Mouse (Mus musculus): ENCODE results near the gene Apol6. TPM values are rescaled to one million over a fixed set of nuclear protein-coding genes. Genes with fewer than 3 reads are reported as not detected.
"Not testable (repeated sequence)": the region's sequence is repeated elsewhere in the genome, so short reads cannot be mapped to it uniquely, and the experiment has no call there.

Apol6 gene
- polyA plus RNA-seq, 1 experiment from 2014 or later = not detected

DNA sequence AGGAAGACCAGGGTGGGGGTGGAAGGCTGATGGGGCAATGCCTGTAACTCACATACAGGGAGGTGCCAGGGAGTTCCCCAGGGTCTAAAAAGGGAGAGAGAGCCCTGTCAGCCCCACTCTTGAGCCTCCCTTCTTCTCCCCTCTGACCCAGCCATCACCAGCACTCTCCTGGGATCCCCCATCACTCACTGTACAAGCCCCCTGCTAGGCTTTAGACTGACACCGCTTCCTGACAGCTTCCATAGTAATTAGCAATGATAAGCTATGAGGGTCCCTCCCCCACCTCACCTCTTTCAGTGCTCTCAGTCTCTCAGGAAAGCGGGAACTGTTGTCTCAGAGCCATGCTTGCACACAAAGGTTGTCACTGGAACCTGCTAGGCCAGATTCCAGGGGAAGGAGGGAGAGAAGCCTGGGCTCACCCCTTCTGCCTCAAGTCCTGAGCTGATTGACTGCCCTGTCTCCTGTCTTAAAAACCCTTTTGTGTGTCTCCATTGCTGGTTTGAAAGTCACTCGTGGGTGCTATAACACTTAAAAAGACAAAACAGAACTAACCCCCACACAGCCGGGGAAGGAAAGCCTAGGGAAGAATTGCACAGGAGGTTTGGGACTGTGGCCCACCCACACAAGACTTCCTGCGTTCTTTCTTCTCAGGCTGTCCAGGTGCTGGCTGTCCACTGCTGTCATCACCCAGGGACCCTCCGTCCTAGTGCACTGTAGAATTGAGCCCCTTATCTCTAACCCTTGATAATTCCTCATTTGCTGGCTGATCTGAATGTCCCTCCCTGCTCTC is 11.7 kb downstream of the Apol6 start:
- peak overlapping the region; percentile 49 for H3K27ac ChIP-seq
- no peaks in the 10 kb centered on the region for H3K9me3 ChIP-seq
- no peaks in the 10 kb centered on the region for H3K36me3 ChIP-seq
- H3K4me1 ChIP-seq = peaks cover 4% of the 10 kb centered on the region; the same call in 1 of the 2 replicates
- 24% methylated on average over 6 of the region's 6 CpGs for WGBS
- no peak overlapping the region for H3K9ac ChIP-seq
- peak; percentile 45; the same call in 1 of the 2 replicates for ATAC-seq (ENCODE audit: insufficient read depth, low FRiP score, low read depth)
- no peak overlapping the region for H3K4me2 ChIP-seq
- H3K27me3 ChIP-seq (replicated peaks) = no peaks in the 10 kb centered on the region
- H3K4me3 ChIP-seq (replicated peaks) = no peak overlapping the region

DNA sequence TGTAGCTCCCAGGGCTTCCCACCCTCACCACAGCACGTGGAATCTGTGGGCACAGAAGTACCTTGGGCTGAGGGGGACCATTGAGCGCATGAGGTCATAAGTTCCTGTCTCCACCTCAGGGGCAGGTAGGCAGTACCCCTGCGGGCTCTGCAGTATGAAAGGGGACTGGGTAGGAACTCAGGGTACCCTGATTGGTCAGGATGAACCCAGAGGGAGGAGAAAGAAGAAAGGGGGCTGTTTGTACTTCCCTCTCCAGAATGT is 12.2 kb downstream of the Apol6 start:
- H3K9ac ChIP-seq = no peak overlapping the region
- H3K4me1 ChIP-seq = peaks cover 4% of the 10 kb centered on the region; the same call in 1 of the 2 replicates
- no peak overlapping the region for H3K4me2 ChIP-seq
- H3K27me3 ChIP-seq (replicated peaks) = no peaks in the 10 kb centered on the region
- ATAC-seq (ENCODE audit: insufficient read depth, low FRiP score, low read depth) = no peak
- no peaks in the 10 kb centered on the region for H3K9me3 ChIP-seq
- H3K36me3 ChIP-seq = no peaks in the 10 kb centered on the region
- peak overlapping the region; percentile 49 for H3K27ac ChIP-seq
- WGBS = 49% methylated on average over 3 of the region's 3 CpGs
- H3K4me3 ChIP-seq (replicated peaks) = no peak overlapping the region

DNA sequence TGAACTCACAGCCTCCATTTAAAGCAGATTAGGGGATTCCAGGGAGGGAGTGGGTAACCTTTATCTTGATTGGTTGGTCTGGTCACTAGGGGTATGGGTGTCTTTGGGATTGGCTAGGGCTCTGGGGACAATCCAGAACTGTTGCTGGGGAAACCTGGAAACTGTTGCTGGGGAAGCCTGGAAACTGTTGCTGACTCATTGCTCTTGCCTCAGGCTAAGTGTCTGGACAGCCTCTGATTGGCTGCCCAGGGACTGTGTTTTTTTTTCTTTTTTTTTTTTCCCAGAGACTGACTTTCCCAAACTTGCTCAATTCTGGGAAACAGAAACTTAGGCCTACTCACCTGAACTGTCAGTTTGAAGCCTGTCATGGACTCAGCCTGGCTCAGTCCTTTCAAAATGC is 14.0 kb downstream of the Apol6 start:
- no peak overlapping the region for H3K27ac ChIP-seq
- ATAC-seq (ENCODE audit: insufficient read depth, low FRiP score, low read depth) = no peak

DNA sequence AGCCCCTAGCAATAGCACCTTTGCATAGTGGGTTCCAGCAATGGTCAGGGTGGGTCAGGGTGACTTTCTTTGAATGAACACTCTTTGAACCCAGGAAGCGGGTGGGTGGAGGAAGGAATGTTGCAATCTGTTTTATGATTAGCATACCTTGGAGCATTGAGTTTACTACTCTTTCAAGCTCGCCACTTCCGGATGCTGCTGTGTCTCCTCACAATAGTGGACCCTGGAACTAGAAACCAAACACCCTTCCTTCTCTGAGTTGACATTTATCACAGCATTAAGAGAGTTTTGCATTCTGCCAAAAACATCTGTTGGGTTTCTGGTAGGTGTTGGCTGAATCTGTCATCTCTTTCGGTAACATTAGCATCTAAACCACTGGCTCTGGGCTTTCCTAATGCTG is 14.9 kb downstream of the Apol6 start:
- WGBS = 90% methylated on average over 4 of the region's 4 CpGs
- H3K4me3 ChIP-seq (replicated peaks) = not testable (repeated sequence)

More for the DNA sequence above, 14.0 kb downstream of the Apol6 start:
- Histone ChIP-seq H3K4me3 (replicated peaks) (no peak overlapping the region), H3K27me3 (replicated peaks) (no peaks in the 10 kb centered on the region), H3K36me3 (no peaks in the 10 kb centered on the region), H3K9ac (no peak overlapping the region), H3K4me1 (peaks cover 4% of the 10 kb centered on the region; the same call in 1 of the 2 replicates), H3K4me2 (no peak overlapping the region), H3K9me3 (no peaks in the 10 kb centered on the region)

DNA sequence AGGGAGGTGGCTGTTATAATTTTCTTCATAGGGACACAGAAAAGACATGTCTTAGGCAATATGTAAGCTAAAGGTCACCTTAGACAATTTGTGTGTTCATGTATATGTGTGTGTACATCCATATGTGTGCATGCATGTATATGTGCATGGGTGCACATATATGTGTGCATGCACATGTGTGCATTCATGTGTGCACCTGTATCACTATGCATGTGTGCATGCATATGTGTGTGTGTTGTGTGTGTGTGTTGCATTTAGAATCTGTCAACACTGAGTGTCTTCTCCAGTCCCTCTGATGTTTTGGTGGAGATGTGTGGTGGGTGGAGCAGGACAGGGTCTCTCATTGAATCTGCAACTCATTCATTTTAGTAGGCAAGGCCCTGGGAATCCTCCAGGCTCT is 18.2 kb downstream of the Apol6 start:
- no peak for ATAC-seq (ENCODE audit: insufficient read depth, low FRiP score, low read depth)
- Histone ChIP-seq H3K9me3 (no peaks in the 10 kb centered on the region), H3K4me2 (no peak overlapping the region), H3K36me3 (no peaks in the 10 kb centered on the region), H3K4me1 (no peaks in the 10 kb centered on the region), H3K27me3 (replicated peaks) (no peaks in the 10 kb centered on the region), H3K27ac (no peak overlapping the region), H3K9ac (no peak overlapping the region), H3K4me3 (replicated peaks) (no peak overlapping the region)

More for the DNA sequence above, 14.9 kb downstream of the Apol6 start:
- not testable (repeated sequence) for H3K36me3 ChIP-seq; H3K9ac ChIP-seq; H3K4me2 ChIP-seq; H3K4me1 ChIP-seq; H3K27ac ChIP-seq; ATAC-seq (ENCODE audit: insufficient read depth, low FRiP score, low read depth); H3K9me3 ChIP-seq; H3K27me3 ChIP-seq (replicated peaks)

DNA sequence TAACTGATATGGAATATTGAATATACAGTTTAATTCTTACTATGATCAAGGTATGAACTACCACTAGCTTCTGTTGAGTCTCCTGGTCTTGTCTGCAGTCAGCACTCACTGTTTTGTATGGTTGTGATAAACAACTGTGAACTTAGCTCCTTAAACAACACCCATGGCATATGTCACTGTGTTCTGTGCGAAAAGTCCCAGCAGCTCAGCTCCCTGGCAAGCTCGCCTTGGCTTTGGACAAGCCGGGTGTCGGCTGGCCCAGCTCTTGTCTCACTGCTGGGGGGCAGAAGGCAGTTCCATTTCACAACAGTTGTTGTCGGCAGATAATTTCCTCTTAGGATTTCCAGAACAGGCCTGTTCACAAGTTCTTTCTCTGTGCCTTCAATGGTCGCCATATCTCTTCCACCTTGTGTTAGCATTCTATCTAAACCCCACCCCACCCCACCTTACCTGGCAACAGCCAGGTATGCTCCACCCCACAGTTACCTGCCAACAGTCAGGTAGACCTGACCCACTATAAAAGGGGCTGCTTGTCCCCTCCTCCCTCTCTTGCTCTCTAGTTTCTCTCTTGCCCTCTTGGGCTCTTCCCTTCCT is 20.8 kb downstream of the Apol6 start:
- H3K36me3 ChIP-seq = no peaks in the 10 kb centered on the region
- H3K27ac ChIP-seq = peak overlapping the region; percentile 1; the same call in 1 of the 2 replicates
- no peak overlapping the region for H3K9ac ChIP-seq
- H3K9me3 ChIP-seq = no peaks in the 10 kb centered on the region
- no peak overlapping the region for H3K4me2 ChIP-seq
- no peak overlapping the region for H3K4me3 ChIP-seq (replicated peaks)
- no peaks in the 10 kb centered on the region for H3K27me3 ChIP-seq (replicated peaks)
- 77% methylated on average over 6 of the region's 6 CpGs for WGBS
- ATAC-seq (ENCODE audit: insufficient read depth, low FRiP score, low read depth) = peak; percentile 48; the same call in 1 of the 2 replicates
- 0 out of 2 replicates have a peak, but pooled peaks cover 6% of the 10 kb centered on the region for H3K4me1 ChIP-seq

DNA sequence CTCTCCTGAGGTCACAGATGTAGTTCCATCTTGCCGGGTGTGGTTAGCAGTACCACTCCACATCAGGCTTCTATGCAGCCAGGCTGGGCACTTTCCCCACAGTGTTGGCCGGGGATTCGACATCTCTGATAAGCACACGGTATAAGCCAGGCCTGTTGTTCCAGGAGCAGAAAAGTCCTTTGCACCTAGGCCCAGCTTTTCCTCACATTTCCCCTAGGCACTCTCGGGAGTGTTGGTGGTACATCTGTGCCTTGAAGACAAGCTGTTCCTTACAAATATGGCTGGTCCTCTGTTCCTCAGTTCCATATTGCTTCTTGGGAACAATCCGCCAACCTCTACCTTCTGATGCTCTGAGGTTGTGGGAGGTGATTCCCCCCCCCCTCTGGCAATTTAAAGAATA is 21.7 kb downstream of the Apol6 start:
- H3K27me3 ChIP-seq (replicated peaks) = no peaks in the 10 kb centered on the region
- H3K9ac ChIP-seq = no peak overlapping the region
- 62% methylated on average over 6 of the region's 6 CpGs for WGBS
- ATAC-seq (ENCODE audit: insufficient read depth, low FRiP score, low read depth) = no peak
- no peak overlapping the region for H3K4me3 ChIP-seq (replicated peaks)
- peaks cover 6% of the 10 kb centered on the region; the same call in 1 of the 2 replicates for H3K4me1 ChIP-seq
- no peaks in the 10 kb centered on the region for H3K9me3 ChIP-seq
- H3K36me3 ChIP-seq = no peaks in the 10 kb centered on the region
- H3K27ac ChIP-seq = no peak overlapping the region
- H3K4me2 ChIP-seq = no peak overlapping the region

DNA sequence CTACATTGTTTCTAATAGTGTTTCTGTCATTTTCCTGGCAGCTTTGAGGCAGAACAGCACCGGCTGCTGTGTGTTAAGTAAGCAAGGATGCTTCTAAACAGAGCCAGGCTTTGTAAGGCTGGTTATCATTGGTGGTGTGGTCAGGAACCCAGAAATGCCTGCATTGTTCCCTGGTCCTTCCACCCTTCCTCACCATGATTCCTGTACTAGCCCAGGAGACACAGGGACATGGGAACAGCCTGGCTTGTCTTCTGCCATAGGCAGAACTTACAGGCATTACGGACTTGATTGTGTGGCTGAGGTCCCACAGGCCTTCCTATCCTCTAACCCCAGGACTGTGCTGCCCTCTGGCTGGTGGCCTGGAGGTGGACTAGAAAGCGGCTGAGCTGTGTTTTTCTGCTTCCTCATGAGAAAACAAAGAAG is 23.9 kb downstream of the Apol6 start:
- no peak overlapping the region for H3K9ac ChIP-seq
- no peak for ATAC-seq (ENCODE audit: insufficient read depth, low FRiP score, low read depth)
- H3K9me3 ChIP-seq = no peaks in the 10 kb centered on the region
- H3K4me3 ChIP-seq (replicated peaks) = no peak overlapping the region
- H3K4me1 ChIP-seq = peaks cover 15% of the 10 kb centered on the region
- no peaks in the 10 kb centered on the region for H3K27me3 ChIP-seq (replicated peaks)
- no peak overlapping the region for H3K27ac ChIP-seq
- 60% methylated on average over 3 of the region's 3 CpGs for WGBS
- no peaks in the 10 kb centered on the region for H3K36me3 ChIP-seq
- H3K4me2 ChIP-seq = no peak overlapping the region

DNA sequence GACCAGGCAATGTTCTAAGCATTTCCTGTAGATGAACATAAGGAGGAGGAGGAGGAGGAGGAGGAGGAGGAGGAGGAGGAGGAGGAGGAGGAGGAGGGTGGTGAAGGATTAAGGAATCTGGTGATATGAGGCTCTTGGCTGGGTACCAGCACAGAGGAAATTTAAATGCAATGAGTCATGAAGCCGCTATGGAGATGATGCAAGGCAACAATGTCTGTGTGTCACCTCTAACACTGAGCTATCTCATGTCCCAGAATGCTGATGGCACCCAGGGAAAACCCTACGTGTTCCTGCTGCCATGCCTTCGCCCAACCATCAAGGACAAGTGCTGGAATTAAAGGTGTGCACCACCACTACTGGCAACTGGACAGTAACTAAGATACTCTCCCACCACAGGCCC is 24.5 kb downstream of the Apol6 start:
- no peak overlapping the region for H3K4me3 ChIP-seq (replicated peaks)
- H3K4me2 ChIP-seq = no peak overlapping the region
- ATAC-seq (ENCODE audit: insufficient read depth, low FRiP score, low read depth) = no peak
- no peak overlapping the region for H3K27ac ChIP-seq
- no peak overlapping the region for H3K9ac ChIP-seq
- H3K4me1 ChIP-seq = peaks cover 15% of the 10 kb centered on the region
- no peaks in the 10 kb centered on the region for H3K36me3 ChIP-seq
- 78% methylated on average over 3 of the region's 3 CpGs for WGBS
- no peaks in the 10 kb centered on the region for H3K9me3 ChIP-seq
- H3K27me3 ChIP-seq (replicated peaks) = no peaks in the 10 kb centered on the region

DNA sequence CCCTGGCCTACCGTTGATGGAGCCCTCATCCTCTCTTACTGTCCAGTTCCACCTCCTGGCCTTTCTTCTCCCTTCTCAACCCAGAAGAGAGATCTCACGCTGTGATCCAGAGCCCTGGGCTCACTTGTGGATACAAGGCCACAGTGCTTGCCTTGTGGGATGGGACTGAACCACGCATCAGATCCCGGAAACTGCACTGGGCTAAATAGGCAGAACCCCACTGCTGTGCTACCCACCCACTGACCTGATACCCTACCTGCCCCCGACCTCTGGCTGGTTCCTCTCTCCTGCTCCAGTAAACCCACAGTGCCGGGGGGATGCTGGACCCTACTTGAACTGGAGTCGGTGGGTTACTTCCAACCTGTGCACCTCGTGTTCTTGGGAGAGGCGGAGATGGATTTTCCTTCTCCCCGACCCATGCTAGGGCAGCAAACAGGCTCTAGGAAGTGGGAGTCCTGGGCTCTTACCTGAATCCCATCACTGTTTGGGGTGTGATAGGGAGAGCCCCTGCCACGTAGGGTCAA is 26.3 kb downstream of the Apol6 start:
- Histone ChIP-seq H3K27me3 (replicated peaks) (no peaks in the 10 kb centered on the region), H3K36me3 (no peaks in the 10 kb centered on the region), H3K4me1 (peaks cover 15% of the 10 kb centered on the region), H3K9me3 (no peaks in the 10 kb centered on the region), H3K4me3 (replicated peaks) (no peak overlapping the region), H3K9ac (no peak overlapping the region), H3K27ac (no peak overlapping the region), H3K4me2 (no peak overlapping the region)
- WGBS = 83% methylated on average over 11 of the region's 11 CpGs
- no peak for ATAC-seq (ENCODE audit: insufficient read depth, low FRiP score, low read depth)

DNA sequence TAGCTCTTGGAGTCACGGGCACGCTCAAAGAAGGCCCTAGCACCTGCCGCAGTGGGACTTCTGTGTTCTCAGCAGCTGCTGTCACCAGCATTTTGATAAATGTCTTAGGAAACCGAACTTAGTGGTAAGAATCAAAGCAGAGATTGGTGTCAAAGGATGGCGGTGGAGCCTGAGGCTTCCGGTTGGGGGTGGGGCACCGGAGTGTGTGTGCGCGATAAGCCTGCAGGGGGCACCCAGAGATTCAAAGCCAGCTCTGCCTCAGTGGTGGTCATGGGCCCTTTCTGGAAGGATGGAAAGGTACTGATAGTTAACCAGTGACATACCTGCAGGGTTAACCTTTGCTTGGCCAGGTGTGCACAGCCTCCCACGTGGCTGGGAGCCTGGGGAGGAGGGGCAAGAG is 27.0 kb downstream of the Apol6 start:
- peak overlapping the region; percentile 21; the same call in 1 of the 2 replicates for H3K4me2 ChIP-seq
- H3K9me3 ChIP-seq = no peaks in the 10 kb centered on the region
- no peak overlapping the region for H3K4me3 ChIP-seq (replicated peaks)
- no peak overlapping the region for H3K9ac ChIP-seq
- H3K27ac ChIP-seq = no peak overlapping the region
- peak; percentile 41; the same call in 1 of the 2 replicates for ATAC-seq (ENCODE audit: insufficient read depth, low FRiP score, low read depth)
- H3K4me1 ChIP-seq = peaks cover 15% of the 10 kb centered on the region
- WGBS = 15% methylated on average over 10 of the region's 10 CpGs
- no peaks in the 10 kb centered on the region for H3K36me3 ChIP-seq
- no peaks in the 10 kb centered on the region for H3K27me3 ChIP-seq (replicated peaks)

DNA sequence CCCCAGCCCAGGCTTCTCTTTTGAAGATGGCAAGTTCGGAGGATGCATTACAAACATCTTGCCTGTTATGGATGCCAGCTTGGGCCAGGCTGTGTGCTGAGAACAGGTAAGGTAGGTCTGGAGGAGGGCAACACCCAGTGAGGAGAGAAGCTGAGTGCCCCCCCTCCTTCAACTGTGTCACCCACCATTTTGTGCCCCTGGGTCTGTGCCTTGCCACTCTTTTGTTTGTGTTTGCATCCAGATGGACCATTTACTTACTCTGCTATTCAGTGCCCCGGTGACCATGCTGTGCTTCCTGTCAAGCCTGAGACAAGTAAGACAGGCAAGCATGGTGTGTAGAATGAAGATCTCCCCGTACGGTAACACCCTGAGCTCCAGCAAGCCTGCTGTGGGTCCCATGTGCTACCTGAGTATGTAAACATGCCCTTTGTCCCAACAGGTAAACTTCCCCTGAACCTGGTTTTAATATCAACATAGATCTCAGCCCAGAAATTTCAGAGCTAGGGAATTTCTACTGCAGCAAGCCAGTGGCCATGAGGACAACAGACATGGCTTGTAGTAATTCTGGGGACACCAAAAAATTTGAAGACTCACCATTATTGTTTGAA is 28.1 kb downstream of the Apol6 start:
- H3K9ac ChIP-seq = no peak overlapping the region
- H3K4me1 ChIP-seq = peaks cover 15% of the 10 kb centered on the region
- WGBS = 56% methylated on average over 4 of the region's 4 CpGs
- no peak overlapping the region for H3K4me2 ChIP-seq
- H3K9me3 ChIP-seq = no peaks in the 10 kb centered on the region
- ATAC-seq (ENCODE audit: insufficient read depth, low FRiP score, low read depth) = peak; percentile 33
- no peaks in the 10 kb centered on the region for H3K27me3 ChIP-seq (replicated peaks)
- peaks cover 10% of the 10 kb centered on the region for H3K36me3 ChIP-seq
- peak overlapping the region; percentile 28; the same call in 1 of the 2 replicates for H3K27ac ChIP-seq
- H3K4me3 ChIP-seq (replicated peaks) = no peak overlapping the region

Data from stomach, embryonic 15.5 days (tissue).